Mouse (Mus musculus): Measurements from ENCODE around the gene Grb14. TPM values are rescaled to one million over a fixed set of nuclear protein-coding genes. Genes with fewer than 3 reads are reported as not detected.

Gene Grb14
- polyA plus RNA-seq, 1 experiment from 2014 or later, result 15.7 TPM

- no peaks in the 10 kb centered on the region for H3K36me3 ChIP-seq (ENCODE audit: control insufficient read depth, insufficient read depth, low read length)
- H3K4me1 ChIP-seq (ENCODE audit: control insufficient read depth, insufficient read depth, low read length), result no peaks in the 10 kb centered on the region
- H3K4me3 ChIP-seq (ENCODE audit: low read depth, low read length), result no peak overlapping the region
- no peak overlapping the region for H3K27ac ChIP-seq (ENCODE audit: low read length)
- H3K4me2 ChIP-seq (replicated peaks; ENCODE audit: low read depth, low read length), result no peak overlapping the region
- 44% methylated on average over 5 of the region's 5 CpGs for WGBS
- H3K9ac ChIP-seq (replicated peaks; ENCODE audit: low read depth, low read length), result no peak overlapping the region
- ATAC-seq (ENCODE audit: insufficient number of reproducible peaks, insufficient read depth, low FRiP score, low read depth), result no peak
- no peaks in the 10 kb centered on the region for H3K27me3 ChIP-seq (ENCODE audit: control insufficient read depth, insufficient read depth, low read length)
- no peaks in the 10 kb centered on the region for H3K9me3 ChIP-seq (ENCODE audit: control insufficient read depth, low read depth, low read length)
These were observed 139.1 kb downstream of the Grb14 start for GRCm38 (mm10) chr2:64885696-64886095.

GRCm38 (mm10) chr2:64878275-64878674 is 146.5 kb downstream of the Grb14 start:
- Histone ChIP-seq H3K36me3 (ENCODE audit: control insufficient read depth, insufficient read depth, low read length) (no peaks in the 10 kb centered on the region), H3K9me3 (ENCODE audit: control insufficient read depth, low read depth, low read length) (no peaks in the 10 kb centered on the region), H3K4me1 (ENCODE audit: control insufficient read depth, insufficient read depth, low read length) (no peaks in the 10 kb centered on the region), H3K9ac (replicated peaks; ENCODE audit: low read depth, low read length) (no peak overlapping the region), H3K27me3 (ENCODE audit: control insufficient read depth, insufficient read depth, low read length) (no peaks in the 10 kb centered on the region), H3K4me2 (replicated peaks; ENCODE audit: low read depth, low read length) (no peak overlapping the region), H3K4me3 (ENCODE audit: low read depth, low read length) (no peak overlapping the region), H3K27ac (ENCODE audit: low read length) (no peak overlapping the region)
- no peak for ATAC-seq (ENCODE audit: insufficient number of reproducible peaks, insufficient read depth, low FRiP score, low read depth)
- 23% methylated on average over 2 of the region's 2 CpGs for WGBS

Other genes starting within 250 kb of the Grb14 start
- 17.2 and 17.4 TPM in 2 replicates for gene Cobll1, start 214.4 kb upstream of the Grb14 start, polyA plus RNA-seq (2014; fragmentation: Nextera tagmentation; extraction: Ambion mirVana)